Mouse (Mus musculus) mature B cell (primary cell): ENCODE measurements around the gene Rac3.
"Not testable (repeated sequence)": the region's sequence is repeated elsewhere in the genome, so short reads cannot be mapped to it uniquely, and the experiment has no call there.

Experiments
- in situ Hi-C: fragments of 300-500 bp; cut with MboI; formaldehyde crosslinking; loops from 2 replicates; pipeline ENCODE4 v1.14.3; 2019

Gene Rac3

DNA sequence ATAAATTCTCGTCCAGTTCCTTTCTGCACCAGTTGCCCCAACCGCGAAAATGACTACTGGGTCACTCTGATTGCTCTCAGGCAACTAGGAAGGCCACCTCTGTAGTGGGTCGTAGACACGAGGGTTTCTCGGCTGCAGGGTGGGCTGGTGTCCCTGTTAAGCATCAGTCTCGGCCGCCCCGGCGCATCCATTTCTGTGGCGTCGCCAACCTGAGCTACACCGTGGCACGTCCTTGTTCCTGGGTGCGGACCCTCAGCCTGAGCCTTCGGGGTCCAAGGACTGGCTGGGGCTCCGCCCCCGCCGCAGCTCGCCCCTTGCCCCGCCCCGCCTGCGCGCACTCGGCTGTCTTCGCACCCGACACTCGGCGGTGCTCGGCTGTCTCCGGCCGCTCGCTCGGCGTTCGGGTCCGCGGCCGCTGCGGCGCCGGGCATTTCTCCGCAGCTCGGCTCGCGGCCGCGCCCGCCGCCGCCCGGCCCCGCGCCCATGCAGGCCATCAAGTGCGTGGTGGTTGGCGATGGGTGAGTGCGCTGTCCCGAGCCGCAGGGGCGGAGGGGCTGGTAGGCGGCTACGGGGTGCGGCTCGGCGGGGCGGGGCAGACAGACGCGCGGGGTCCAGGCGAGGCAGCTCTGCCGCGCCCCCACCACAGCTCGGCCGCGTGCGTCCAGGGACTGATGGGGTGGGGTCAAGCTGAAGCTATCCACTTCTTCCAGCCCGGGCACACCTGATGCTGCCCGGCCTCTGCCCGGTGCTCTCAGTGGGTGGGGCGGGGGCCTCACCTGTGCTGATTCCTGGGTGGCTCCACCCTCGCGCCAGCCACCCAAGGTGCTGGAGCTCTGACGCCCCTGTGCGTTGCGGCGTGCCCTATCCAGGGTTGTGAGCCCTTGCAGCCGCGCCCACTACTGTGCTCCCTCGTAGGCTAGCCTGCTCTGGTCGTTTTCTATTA, at the start of gene Rac3:
Gene Rac3, plus strand, starts transcription at position 347 of the 943 bp plus-strand sequence.
- in situ Hi-C loops: no loop called here

DNA sequence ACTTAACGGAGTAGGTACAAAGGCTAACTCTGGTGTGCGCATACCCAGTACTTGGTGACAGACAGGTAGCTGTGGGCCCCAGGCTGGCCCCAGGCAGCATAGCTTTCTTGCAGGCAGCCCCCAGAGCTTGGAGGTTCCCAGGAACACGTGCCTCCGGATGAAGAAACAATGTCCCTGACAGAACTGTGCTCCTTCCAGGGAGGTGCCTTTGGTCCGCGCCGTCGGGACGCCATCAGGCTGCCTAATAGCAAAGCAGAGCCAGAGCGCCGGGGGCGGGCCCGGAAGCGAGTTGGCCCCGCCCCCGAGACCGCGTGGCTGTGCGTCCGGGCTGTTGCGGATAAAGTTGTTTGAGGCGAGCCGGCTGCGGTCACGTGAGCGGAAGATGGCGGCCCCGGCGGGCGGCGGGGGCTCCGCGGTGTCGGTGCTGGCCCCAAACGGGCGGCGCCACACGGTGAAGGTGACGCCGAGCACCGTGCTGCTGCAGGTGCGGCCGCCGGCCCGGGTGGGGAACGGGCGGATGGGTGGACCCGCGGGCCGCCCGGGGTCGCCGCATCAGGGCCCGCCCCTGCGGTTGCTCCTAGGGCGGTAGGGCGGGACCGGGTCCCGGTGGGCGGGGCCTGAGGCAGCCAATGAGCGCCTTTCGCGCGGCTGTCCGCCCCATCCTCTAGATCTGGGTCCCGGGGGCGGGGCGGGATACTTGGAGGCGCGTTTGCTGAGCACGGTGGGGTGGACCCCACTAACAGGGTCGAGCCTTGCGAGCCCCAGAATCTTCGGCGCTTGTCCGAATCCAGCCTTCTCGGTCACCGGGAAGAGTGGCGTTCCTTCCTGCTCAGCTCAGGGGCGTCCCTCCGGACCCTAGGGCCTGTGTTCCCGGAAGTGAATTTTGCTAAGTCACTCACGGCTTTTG, 48.3 kb upstream of the Rac3 start, which contains the start of gene Aspscr1:
Gene Aspscr1, plus strand, starts transcription at position 287 of the 907 bp plus-strand sequence.
- in situ Hi-C loops: loop anchor here (5.0 kb wide), 1 partner anchor 41 kb away; the partner anchor contains the start of gene Mafg

DNA sequence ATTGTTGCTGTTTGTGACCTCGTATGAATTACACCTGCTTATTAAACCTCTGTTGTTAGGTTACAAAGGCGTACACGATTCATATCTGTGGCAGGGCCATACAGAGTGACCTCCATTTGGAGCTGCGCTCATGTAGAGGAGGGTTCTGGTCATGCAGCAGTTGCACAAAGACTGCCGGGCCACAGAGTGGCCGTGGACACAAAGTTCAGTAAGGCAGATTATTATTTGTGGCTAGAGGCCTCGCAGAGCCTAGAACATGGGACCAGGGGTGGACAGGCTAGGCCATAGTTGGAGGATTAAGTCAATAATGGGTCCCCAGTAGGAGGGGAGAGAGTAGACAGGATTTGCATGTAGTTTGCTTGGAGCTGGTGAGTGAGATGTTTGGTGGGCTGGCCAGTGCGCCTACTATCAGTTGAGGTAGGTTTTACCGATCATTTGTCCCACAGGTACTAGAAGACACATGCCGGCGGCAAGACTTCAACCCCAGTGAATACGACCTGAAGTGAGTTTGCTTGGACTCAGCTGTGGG, 47.6 kb upstream of the Rac3 start:
- in situ Hi-C loops: loop anchor here (5.0 kb wide), 1 partner anchor 41 kb away; the partner anchor contains the start of gene Mafg

DNA sequence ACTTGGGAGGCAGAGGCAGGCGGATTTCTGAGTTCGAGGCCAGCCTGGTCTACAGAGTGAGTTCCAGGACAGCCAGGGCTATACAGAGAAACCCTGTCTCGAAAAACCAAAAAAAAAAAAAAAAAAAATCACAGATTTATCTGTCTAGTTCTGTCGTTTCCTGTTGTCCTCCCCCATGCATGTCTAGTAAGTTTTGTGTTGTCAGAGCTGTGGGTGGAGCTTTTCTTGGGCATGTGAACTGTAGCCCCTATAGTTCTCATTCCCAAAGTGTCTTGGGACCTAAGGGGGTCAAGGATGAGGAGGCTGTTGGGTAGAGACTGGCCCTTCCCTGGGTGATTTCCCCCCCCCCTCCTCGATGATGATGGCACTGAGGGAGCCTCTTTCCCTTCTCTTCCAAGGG, 45.4 kb upstream of the Rac3 start:
- in situ Hi-C loops: not testable (repeated sequence)

DNA sequence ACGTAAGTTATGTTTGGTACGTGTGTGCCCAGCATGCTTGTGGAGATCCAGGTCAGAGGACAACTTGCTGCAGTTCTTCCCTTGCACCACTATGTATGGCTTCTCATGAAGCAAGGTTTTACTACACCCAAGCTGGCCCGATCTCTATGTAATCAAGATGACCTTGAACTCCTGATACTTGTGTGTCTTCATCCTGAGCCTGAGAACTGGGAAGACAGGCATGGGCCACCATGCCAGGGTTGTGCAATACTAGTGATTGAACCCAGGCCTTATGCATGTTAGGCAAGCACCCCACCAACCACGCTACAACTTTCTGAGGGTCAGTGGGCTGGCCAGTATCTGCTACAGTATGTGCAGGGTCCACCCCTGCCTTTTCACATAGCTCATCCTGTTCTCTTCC, 44.3 kb upstream of the Rac3 start:
- in situ Hi-C loops: no loop called here

DNA sequence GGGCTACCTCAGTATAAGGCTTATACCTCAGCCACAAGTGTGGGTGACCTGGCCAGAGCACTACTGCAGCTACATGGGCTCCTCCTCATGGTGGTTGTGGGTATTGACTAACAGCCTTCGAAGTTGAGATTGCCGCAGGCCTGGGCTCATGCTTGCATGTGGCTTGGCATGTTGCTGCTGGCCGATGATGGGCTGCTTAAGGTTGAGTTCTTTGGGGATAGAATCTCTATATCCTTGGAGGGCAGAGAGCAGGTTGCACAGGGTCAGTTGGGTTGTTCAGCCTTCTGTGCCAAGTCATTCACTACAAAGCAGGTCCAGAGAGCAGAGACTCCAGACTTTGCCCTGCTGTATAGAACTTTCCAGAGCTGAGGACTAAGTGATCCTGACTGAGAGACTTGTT, 41.4 kb upstream of the Rac3 start:
- in situ Hi-C loops: no loop called here

DNA sequence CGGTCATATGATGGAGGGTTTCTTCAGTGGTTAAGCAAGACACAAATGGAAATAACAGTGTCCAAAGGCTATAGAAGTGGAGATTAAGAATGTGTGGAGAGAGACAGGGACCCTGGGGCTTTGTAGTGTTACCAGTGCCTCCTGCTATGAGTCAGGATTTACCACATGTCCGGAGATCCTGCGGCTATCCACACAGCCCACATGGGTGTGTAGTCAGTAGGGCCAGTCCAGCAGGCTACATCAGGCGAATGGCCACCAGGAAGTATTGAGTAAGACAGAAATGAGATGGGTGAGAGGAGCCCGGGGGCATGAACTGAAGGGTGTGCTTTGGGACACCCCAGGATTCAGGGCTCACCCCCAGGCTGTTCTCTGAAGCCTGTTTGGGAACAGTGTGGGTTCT, 38.6 kb upstream of the Rac3 start:
- in situ Hi-C loops: no loop called here

DNA sequence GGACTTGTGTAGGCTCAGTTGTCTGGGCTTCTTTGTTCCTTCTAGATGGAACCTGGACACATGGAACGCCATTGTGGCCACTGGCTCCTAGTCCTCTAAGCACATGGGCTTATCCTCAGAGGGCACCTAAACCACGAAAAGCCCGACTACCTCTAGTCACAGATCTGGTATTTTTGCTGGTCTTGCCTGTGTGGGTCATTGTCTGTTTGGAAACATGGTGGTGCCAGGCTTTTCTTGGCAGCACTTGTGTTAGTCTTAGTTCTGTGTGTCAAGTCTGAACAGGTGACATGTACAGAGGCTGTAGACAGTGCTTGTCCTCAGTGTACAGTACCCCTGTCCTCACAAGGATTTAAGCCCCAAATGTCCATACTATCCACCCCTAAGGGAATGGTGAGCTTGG, 37.7 kb upstream of the Rac3 start:
- in situ Hi-C loops: no loop called here

DNA sequence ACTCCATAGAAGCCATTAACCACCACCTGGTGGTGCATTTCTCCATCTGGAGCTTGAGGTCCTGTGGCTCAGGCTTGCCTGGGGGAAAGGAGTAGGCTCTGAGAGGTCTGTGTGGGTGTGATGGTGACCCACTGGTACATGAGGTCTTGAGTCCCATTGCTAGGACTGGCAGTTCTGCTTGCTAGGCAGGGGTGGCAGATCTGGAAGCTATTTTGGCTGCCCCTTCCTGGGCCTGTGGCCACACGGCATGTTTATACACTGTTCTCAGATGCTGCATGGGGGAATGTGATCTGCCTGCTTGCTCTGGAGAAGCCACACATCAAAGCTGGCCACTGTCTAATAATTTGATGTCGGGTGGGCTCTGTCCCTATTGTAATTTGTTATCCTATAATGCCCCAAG, 37.2 kb upstream of the Rac3 start:
- in situ Hi-C loops: no loop called here

DNA sequence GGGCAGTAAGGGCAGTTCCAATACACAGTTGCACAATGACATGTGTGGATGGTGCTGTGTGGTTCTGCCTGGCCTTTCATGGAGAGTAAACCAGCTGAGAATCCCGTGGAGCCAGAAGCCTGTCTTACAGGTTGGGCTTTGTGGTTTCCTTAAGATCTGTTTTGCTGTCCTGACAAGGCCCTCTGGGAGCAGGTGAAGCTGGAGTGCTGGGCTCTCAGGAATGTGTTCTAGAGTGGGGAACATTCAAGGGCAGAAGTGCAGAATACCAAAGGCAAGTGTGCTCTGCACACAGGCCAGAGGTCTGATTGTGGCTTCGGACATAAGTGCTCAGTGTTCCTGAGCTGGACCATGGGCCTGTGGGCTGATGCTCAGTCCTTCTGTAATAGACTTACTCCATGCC, 36.6 kb upstream of the Rac3 start:
- in situ Hi-C loops: no loop called here

DNA sequence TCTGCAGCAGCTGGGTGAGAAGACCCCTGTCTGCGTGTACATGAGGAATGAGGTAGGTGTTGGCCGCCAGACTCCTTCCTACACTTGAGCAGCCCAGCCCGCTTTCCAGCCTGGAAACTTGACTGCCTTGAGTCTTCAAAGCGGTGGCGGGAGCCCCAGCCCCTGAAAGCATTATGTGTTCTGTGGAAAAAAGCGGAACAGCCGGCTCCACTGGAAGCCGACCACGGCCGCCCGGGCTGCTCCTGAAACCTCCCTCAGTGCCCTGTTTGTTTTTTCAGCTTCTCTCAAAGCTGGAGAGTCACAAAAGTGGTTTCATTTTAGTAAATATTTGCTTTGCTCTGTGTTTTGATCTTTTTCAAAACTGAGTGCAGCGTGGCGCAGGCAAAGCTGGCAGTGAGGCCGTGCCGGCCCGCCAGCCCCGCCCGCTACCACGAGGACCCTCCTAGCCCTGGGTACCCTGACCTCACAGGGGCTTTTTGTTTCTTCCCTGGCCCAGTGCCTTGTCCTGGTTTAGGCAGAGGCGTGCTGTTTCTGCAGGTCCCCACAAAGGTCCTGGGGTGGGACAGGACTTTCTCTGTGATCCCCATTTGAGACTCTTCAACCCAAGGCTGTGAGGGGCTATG, 34.5 kb upstream of the Rac3 start:
- in situ Hi-C loops: no loop called here

DNA sequence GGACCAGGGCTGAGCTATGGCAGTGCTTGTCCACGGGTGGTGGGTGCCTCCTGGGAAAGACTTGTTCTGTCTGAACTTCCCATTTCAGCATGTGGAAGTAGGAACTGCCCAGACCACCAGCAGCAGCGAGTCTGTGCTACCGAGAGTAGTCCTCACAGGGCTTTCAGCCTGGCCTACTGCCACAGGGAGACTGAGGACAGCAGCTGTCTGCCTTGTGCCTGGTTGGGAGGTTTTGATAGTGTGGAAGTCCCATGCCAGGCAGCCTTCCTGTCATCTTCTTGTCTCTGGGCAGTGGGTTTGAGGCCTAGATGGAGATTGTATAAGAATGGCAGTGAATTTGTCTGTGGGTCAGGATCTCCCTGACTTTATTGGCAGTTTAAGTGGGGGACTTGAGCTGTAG, 31.9 kb upstream of the Rac3 start:
- in situ Hi-C loops: no loop called here

DNA sequence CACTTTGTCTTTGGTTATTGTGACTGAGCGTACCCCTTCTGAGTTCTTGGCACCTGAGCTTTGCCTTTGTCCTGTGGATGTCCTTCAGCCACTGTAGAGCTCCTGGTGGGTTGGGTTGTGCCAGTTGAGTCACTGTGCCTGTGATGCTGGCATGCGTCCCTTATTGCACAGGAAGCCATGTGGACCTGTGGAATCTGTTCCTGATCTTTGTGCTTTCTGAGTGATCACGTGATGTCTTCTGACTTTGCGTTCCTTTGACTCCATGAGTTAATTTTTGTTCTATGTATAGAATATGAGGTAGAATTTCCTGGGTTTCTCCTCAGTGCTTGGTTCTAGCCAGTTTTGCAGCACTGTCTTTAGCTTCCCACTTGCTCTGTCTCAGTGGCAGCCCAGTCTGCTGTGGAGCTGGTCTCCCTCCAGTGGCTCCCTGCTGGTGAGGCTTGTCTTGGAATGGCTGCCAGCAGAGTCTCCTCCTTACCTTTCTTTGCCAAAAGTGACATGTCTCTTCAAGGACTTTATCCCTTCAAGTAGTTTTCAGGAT, 28.7 kb upstream of the Rac3 start:
- in situ Hi-C loops: no loop called here

DNA sequence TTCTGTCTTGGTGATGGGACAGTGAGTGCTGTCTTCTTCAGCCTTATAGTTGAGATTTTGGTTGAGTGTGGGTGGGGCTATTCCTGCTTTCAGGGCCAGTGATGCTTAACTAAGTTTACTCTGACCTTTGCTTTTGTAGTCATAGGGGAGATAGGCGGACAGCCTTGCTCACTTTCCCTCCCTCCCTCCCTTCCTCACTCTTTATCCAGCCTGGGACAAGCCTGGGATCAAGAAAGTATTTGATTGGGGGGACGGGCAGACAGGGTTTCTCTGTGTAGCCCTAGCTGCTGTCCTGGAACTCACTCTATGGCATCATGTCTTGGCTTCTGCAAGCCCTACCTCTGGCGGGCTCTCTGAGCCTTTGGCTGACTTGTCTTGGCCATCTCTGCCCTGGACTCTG, 27.8 kb upstream of the Rac3 start:
- in situ Hi-C loops: no loop called here

DNA sequence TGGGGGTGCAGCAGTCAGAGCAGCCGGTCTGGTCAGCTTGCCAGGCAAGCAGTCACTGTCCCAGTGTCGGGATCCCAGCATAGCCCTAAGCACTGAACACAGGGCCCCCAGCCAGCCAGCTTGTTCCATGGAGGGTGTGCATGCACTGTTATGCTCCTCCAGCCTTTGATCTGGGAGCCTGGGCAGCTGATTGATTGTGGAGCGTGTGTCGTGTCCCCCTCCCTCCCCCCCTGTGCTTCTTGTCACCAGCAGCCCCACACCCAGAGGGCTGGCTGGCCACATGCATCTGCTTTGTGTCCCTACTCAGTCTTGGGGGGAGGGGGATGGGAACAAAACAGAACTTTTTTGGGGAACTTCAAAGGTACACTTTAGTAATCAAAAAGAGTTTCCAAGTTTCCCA, 26.1 kb upstream of the Rac3 start:
- in situ Hi-C loops: no loop called here

DNA sequence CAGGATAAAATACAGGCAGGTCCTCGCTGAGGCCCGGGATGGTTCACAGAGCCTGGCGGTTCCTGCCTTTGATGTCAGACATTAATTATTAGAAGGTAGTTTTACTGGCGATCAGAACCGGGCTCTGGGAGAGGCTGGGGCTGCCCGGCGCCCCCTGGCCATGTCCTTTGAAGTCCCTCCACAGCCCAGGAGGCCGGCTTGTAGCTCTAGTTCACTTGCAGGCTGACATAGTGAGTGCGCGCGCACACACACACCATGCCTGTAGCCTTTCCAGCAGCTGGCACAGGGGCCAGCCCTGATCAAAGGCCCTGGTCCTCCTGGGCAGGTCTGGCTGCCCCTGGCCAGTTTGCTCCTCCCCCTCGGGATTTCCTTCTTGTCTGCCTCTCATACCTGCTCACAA, 25.6 kb upstream of the Rac3 start:
- in situ Hi-C loops: no loop called here

DNA sequence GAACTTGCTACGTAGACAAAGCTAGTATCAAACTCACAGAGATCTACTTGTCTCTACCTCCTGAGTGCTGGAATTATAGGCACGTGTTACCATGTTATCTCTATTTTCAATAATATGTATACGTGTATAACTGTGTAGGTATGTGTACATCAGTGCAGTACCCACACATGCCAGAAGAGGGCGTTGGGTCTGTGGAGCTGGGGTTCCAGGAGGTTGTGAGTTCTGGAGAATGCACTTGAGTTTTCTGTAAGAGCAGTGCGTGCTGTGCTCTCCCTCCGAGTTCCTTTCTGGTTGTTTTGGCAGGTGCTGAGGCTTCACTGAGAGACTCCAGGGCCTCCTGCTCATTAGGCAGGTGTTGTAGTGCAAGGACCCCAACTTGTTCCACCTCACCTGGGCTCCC, 24.7 kb upstream of the Rac3 start:
- in situ Hi-C loops: no loop called here

DNA sequence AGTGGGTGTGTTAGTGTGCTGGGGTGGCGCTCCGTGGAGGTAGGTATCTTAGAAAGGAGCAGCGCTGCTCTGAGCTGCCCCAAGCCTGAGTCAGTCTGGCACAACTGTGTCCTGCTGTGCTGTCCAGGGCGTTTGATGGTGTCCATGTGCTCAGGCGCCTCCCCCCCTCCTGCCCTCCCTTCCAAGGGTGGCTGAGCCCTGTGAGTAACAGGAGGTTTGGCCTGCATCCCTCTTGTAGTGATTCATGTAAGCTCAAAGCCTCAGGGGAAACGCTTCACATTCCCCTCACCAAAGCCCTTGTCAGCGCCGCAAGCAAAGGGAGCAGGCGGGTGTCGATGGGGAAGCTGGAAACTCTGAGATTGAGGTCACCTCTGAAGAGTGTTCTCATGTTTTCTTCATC, 23.5 kb upstream of the Rac3 start:
- in situ Hi-C loops: no loop called here

DNA sequence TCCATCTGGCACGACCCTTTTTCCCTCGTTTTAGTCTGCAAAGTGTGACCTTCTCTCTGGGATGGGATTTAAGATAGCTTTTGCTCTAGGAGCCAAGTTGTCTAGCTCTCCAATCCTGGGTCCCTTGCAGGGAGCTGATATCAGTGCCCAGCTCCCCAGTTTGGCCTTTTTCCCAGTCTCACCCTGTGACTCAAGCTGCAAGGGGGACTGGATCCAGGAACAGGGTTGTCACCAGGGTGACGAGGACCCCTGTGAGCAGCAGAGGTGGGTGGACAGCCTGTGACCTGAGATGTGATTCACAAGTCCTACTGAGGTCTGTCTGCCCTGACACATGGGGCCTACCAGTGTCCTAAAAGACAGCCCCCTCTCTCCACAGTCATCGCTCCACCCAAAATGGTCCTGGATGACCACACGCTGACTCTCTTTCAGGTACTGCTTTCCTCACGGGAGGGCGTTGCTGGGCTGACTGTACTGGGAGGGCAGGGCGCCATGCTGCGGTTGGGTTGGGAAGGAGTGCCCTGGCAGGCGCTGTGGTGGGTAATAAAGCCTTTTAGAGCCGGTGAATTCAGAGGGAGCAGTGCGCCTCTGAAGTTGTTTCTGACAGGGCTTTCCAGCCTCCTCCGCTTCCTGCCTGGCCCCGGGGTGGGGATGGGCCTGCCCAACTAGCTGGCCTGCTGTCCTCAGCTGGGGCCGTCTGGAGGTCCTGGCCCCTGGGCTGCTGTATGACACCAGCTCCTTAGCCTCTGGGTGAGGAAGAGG, 17.4 kb upstream of the Rac3 start:
- in situ Hi-C loops: no loop called here

DNA sequence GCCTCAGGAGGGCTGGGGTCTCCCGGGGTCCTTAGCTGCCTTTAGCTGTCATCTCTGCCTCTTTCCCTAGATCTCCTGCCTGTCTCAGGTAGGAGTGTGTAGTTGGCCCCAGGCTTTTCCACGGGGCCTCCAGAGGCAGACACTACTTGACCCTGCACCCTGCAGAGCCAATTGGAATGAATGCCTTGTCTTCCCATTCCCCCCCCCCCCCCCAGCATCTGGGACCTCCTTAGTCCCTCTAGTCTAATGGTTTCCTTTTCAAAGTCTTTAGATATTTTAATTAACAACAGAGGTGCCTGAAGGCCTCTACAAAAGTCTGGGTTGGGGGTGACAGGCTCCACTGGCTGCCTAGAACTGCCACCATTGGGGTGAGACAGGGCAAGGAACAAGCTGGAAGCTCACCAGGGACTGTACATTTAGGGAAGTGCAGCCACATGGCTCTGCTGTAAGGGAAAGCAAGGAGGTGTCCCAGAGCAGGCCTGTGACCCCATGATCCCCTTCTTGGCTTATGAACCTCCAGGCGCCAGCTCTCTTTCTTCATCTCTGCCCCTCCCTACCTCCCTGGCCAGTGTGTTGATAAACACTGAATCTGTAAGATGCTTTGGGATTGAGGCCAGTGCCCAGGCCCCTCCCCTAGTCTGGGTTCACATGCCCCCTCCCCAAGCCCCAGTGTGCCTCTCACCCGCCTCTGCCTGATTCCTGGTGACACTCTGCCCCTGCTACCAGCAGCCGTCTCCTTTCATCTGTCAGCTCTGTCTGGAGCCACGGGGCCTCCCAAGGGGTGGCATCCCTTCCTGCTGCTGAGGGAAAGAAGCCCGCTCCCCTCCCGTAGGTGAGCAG, 16.6 kb upstream of the Rac3 start:
- in situ Hi-C loops: no loop called here
